Mouse (Mus musculus): Measurements from ENCODE around the gene Mxd1.

DNA sequence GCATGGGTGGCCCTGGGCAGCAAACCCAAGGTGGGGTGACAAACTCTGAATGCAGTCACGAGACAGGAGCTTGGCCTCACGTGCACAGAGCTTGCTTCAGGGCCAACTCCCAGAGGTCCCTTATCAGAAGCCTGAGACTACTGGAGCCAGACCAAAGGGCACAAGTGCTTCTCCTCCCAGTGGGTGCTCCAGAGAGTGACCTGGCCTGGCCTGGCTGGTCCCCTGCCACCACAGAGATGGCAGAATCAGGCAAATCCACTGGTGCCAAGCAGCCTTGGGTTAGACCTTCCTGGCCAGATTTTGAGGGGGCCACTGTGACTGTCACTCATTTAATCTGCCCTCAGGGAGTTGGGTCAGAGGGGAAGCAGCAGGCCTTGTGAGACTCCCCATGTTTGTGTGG, 32.5 kb downstream of the Mxd1 start:
- TF ChIP-seq CTCF (IDR thresholded peaks at IDR 0.05; ENCODE audit: low read depth): 0 out of 2 replicates have a peak, but pooled peaks have one; percentile 9
- no peak for TF ChIP-seq EP300 (IDR thresholded peaks at IDR 0.05; ENCODE audit: low read depth)
